Mouse (Mus musculus): ENCODE data around the gene Cramp1l.

The Cramp1l gene

GRCm38 (mm10) chr17:25015655-25016291 lies at the start of gene Cramp1l, which contains the start of gene Ift140:
Cramp1l (minus strand) TSS chr17:25015788.
Ift140 (plus strand) TSS chr17:25016085.
- peak; percentile 100 for DNase-seq

GRCm38 (mm10) chr17:25065189-25065588 lies 49.6 kb upstream of the Cramp1l start:
- peak; percentile 53 for DNase-seq

DNA sequence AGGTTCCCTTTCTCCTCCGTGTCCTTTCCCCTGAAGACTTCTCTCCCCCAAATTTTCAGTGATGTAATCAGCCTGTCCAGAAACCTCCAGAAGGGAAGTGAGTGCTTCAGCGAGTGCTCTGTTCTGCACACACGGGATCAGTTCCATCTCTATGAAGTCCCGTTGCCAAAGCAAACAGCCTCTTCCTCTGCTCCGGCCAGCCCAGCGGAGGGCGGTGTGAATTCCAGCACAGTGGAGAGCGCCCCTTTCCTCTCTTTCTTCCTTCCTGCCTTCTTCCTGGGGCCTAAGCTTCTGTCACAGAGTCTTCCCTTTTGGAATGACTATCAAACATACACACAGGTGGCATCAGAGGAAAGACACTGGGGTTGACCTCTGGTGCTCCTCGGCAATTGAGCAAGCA lies 48.8 kb upstream of the Cramp1l start:
- peak; percentile 72 for DNase-seq

- no peak for DNase-seq
These were observed 48.3 kb upstream of the Cramp1l start for GRCm38 (mm10) chr17:25063872-25064271.

DNA sequence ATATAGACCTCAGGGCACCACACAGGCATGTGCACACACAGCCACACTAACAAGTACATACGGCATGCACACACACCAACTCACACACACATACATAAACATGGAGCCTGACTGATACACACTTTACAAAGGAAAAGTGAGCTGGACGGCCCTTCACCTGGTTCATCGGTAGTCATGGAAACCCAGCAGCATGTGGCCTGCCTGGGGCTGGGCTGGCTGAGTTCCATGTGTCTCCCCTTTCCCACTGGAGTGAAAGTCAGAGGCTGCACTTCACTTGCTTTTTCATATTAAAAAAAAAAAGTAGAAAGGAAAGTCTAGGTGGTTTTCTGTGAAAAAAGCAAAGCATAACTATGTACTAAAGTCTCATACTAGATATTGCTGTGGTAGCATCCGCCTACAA lies 47.7 kb upstream of the Cramp1l start:
- no peak for DNase-seq

DNA sequence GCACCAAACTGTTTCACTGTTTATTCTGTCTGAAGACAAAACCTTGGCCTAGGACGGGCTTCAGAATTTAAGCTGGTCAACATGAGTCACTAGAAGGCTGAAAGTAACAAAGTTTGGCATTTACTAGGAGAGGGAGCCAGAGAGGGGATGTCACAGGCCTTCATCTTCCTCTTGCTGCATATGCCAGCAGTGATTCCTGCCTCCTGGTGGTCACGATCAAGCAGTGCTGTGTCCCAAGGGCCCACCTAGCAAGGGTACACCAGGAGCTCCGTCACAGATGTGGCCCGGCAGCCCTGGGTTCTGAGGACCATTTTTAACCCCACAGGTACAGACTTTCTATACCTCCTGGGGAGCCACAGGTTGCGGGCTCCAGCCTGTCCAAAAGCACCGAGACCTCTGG lies 41.5 kb upstream of the Cramp1l start:
- no peak for DNase-seq

- DNase-seq = no peak
These were observed 37.7 kb upstream of the Cramp1l start for GRCm38 (mm10) chr17:25053274-25053673.

- DNase-seq = no peak
These were observed 31.6 kb upstream of the Cramp1l start for GRCm38 (mm10) chr17:25047143-25047542.

DNA sequence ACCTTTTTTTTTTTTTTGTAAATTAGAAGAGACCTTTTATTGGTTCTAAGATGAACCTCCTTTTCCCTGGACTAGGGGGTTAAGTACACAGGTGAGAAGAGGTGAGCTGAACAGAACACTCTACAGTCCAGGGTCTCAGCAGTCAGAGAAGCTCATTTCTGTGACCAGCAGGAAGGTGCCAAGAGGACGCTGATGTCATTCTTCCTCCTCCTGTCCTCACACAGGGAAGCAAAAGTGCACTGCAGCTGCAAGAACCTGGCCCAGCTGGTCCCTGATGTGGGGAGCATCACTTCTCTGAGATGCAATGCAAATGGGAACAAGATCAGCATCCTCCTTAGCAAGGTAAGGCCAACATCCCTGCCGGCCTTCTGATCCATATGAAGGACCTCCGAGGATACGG lies 29.7 kb upstream of the Cramp1l start:
- DNase-seq = no peak

DNA sequence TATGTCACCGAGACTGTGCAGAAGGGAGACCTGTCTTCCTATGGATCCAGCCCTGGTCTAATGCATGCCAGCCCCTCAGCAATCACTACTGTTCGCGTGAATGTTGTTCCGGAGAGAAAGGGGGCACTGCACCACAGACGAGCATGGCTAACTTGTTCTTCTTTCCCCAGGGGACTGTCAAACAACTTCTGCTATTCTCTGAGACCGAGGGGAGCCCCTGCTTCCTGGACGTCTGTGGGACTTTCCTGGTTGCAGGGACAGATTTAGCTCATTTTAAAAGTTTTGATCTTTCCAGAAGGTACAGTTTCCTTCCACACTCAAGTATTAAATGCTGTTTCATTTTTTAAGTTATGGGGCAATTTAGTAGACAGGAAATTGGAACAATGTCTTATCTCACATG lies 29.3 kb upstream of the Cramp1l start:
- DNase-seq = no peak

GRCm38 (mm10) chr17:25036183-25036582 lies 20.6 kb upstream of the Cramp1l start:
- DNase-seq = no peak

- peak; percentile 86 for DNase-seq
These were observed 924 bp upstream of the Cramp1l start for GRCm38 (mm10) chr17:25016292-25017132.

GRCm38 (mm10) chr17:25014841-25015570 lies 582 bp downstream of the Cramp1l start:
- peak; percentile 46 for DNase-seq

DNA sequence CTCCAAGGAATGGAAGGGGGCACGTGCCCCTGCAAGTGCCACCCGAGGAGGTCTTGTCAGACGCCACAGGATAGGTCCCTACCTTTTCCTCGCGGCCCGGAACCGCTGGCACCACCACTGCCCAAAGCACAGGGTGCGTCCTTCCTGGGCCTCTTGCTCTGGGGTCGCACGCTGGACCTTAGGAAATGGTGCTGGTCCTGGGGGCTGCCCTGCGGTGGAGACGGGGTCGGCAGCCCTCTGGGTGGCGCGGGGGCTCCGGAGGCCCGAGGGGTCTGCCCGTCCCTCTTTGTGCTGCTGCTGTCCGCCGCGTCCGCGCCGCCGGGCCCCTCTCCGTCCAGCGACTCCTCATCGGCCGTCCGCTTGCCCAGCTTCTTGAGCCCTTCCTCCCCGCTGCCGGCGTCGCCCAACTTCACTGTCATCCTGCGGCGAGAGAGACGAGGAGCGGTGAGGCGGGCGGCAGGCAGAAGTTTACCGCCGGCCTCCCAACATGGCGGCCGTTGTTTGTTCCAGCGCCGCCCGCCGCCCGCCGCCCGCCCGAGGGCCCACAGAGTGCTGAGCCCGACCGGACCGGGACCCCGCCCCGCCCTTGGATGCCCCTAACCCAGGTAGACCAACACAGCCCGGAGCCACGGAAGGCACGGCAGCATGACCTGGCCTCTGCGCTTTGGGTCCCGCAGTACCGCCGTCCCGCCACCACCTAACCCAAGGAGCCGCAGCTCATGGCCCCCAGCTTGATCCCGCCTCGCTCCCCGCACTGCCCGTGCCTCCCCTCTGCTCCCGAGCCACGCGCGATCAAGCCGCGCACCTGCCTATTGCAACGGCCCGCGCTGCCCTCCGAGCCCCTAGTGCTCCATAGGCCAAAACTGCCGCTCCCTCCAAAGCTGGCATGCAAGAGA lies 1.7 kb downstream of the Cramp1l start:
- peak; percentile 27 for DNase-seq

DNA sequence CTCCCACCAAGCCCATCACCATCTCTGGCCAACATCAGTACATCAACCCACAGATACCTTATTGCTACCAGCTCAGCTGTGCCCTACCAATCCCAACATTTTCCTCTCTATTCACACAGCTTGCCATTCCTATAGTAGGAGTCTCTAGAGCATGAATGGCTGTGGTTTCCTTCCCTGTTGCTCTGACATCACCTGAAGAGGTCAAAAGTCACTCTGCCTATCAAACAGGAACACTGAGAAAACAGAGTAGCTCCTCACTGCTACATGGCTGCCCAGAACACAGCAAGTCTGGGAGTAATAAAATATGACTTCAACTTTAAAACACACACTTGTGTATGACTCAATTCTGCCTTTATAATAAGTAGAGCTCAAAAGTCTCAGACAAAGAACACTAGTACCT lies 8.1 kb downstream of the Cramp1l start:
- DNase-seq = no peak

- DNase-seq = no peak
These were observed 10.5 kb downstream of the Cramp1l start for GRCm38 (mm10) chr17:25005102-25005501.

DNA sequence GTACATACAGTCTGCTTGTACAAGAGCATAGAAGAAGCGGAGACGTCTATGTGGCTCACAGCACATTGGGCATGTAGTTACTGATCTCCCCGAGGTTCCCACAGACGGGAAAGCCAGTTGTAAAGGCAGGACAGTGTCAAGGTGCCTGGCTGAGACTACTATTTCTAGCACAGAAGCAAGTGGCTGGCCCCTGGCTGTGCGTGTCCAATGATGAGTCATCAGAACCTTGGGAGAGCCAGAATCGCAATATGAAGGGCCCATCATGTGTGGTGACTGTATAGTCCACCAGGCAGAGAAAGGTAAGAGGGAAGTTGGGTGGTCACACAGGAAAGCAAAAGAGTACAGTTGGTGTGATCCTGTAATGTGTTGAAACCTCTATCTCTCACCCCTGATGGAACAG lies 20.9 kb downstream of the Cramp1l start:
- no peak for DNase-seq

DNA sequence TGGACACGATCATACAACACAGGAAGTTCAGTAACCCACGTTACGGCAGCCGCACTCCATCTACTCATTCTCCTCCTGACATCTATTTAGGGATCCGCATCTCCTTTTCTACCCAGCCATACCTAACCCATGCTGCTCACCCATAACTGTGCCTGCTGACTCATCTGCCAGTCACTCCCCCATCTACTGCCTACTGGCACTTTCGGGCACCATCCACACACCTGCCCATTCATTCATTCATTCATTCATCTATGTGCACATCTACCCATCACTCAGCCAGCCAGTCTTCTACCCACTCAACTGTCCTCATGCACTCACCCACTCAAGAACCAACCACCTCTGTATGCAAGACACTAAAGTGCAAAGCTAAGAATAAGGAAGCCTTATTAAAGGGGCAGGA lies 28.4 kb downstream of the Cramp1l start:
- DNase-seq = no peak

DNA sequence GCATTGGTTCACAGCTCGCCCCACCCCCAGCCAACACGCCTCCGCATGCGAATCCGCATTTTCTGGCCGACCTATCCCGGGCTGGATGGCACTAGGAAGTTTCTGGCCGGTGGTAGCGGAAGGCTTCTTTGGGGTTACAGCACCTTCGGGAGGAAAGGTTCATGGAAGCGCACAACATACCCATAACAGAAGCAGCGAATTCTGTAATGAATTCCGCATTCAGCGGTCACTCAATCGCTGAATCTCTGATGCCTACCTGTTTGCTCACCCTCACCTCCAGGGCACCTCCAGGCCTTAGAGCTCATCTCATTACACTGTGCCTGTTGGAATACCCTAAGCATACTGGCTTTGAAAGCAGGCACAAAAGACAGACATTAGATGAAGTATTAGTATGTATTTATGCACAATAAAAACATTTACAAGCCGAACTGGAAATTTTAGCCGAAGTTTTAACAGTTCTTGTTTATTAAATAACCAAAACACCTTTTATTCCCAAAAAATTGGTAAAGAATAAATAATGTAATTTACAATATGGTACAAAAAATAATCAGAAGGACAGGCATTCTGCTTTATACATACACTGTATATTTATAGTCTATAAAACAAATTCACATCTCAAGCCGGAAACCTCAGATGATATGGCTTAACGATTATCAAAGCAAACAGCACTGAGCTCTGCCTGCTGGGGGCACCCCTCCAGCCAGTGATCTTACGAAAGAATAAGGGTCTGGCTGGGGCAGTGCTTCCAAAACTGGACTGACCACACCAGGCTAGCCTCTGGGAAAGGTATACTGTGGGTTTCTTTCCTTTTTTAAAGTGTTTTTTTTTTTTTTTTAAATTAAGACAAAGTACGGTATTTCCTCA lies 54.5 kb downstream of the Cramp1l start:
- DNase-seq = no peak

GRCm38 (mm10) chr17:24960135-24960851 lies 55.3 kb downstream of the Cramp1l start, which contains the start of gene Jpt2:
Jpt2 (minus strand) TSS chr17:24960689.
- DNase-seq = peak; percentile 98

- DNase-seq = no peak
These were observed 56.2 kb downstream of the Cramp1l start for GRCm38 (mm10) chr17:24959371-24959770.

All from kidney, adult 11 months (tissue).